Mouse (Mus musculus): ENCODE measurements around the gene Mmp24. TPM values are rescaled to one million over a fixed set of nuclear protein-coding genes. Genes with fewer than 3 reads are reported as not detected.

Gene Mmp24
- total RNA-seq, 2 experiments from 2014 or later, result 43.5 to 43.6 TPM

DNA sequence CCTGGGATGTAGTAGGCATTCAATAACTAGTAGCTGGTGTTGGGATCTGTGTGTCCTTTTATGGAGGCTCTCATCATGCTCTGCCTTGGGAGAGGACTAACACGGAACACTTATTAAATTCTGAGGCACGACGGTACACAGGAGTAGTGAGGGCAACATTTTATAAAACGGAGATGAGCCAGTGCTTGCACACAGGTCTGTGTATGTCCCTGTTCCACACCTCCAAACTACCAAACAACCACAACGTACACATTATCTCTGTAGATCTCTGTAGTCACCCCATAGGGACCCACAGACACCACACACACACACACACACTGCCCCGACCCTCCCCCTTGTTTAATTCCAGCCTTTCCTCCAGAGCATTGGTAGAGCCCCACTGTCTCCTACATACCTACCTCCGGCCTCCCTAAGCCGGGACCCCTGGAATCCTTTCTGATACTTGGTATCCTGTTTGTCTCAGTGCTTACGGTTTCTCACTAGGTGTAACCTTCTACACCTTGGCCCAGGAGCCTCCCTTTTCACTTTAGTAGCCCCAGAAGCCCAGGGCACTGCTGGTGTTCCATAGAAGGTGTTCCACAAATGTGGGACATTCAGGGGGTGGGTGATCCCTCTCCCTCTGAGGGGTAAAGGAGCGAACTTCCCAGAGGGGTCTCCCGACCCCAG, 748 bp upstream of the Mmp24 start:
- DNase-seq (ENCODE audit: extremely low spot score in 1 of 2, low spot score in 1 of 2), result no peak

DNA sequence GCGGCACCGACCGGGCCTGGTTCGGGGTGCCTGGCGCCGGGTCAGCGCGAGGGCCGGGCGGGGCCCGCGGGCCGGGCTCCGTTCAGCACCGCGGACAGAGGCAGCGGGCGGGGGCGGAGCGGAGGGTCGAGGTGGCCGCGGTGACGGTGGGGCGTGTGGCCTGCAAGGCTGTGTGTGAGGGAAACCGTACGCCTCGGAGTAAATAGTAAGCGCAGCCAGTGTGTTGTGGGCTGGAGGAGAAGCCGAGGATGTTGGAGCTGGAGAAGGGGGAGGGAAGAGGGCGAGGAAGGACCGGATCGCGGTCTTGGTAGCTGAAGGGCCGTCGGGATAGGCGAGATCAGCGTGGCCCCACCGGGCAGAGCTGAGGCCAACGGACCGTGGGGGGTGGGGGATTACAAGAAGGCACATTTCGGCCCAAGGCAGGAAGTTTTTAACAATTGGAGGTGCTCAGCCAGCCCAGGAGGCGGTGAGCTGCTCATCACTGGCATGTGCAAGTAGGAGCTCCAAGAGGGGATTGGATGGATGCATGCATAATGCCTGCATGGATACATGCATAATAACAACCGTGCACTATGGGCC, 632 bp downstream of the Mmp24 start:
- DNase-seq (ENCODE audit: extremely low spot score in 1 of 2, low spot score in 1 of 2), result peak; percentile 43 to 46

DNA sequence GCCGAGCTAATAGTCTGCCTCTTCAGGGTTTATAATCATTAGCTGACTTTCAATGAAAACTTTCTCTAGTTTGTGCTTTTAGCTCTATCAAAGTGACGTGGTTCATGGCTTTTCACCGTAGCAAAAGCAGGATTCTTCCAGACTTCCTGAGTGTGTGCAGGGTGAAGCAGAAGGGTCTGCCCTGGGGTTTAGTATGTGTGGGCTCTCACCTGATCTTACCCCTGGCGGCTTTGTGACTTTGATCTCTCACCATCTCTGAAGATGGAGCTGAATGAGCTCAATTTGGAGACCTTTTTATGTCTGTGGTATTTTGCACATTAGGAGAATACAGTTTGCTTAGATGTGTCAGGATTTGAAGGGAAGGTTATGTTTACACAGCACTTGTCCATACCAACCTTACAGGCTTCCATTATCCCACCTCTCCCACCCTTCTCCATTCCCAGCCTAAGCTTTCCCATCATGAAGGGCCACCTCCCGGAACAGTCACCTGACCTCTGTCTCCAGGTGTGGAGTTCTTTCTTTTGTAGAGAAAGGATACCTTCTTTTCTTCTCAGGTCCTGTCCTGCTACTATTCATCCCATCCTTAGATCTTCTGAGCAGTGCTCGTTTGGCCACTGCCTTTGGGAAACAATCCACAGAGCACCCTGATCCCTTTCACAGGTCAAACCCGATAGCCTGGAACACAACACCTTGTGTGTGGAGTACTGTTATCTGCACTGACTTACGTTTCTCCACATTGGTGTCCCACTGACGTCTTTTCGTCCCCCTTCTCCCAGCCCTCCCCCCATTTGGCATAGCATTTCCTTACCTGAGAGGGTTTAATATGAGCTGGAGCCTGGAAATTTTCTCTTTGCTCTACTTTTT, 1.9 kb downstream of the Mmp24 start:
- no peak for DNase-seq (ENCODE audit: extremely low spot score in 1 of 2, low spot score in 1 of 2)

DNA sequence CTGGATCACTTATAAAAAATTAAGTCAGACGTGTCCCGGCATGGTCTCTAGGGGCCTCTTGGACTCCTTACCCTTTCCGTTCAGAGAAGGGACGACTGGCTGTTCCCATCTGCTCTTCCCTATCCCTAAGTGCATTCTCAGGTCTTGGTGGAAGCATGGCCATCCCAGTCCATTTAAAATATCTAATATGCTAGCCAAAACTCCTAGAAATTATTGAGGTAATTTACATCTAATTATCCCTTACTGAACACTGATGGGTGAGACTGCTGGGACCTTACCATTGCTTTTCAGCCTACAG, 2.5 kb downstream of the Mmp24 start:
- no peak for DNase-seq (ENCODE audit: extremely low spot score in 1 of 2, low spot score in 1 of 2)

DNA sequence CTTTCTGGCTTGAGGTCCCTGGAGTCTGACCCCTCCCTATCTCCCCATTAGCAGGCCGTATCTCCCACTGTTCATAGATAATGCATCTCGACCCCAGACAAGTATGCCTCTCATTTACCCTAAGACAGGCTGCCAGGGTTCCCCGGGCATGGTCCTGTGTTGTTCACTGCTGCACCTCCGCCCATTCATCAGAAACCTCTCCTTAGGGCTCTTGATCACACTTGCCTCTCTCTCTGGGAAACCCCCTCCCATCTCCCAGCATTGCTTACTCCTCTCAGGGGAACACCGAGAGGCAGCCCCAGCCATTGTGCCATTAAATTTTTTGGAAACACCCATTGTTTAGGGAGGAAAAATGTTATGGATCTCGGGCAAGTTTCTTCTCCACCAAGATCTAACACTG, 2.9 kb downstream of the Mmp24 start:
- DNase-seq (ENCODE audit: extremely low spot score in 1 of 2, low spot score in 1 of 2), result no peak

DNA sequence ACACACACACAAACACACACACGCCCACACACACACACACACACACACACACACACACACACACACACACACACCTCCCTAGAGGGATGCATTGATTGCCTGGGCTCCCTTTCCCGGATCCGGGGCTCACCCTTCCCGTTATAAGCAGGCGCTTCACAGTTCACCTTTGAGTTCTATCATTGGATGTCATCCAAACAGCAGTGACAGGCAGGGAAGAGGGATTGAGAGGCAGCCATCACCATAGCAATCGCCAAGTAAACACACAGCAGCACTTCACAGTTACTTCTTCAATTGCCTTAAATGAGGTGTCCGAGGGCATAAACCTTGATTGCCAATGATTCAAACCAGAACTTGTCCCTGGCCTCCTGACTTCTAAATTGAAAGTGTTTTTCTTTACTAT, 3.9 kb downstream of the Mmp24 start:
- DNase-seq (ENCODE audit: extremely low spot score in 1 of 2, low spot score in 1 of 2), result no peak

DNA sequence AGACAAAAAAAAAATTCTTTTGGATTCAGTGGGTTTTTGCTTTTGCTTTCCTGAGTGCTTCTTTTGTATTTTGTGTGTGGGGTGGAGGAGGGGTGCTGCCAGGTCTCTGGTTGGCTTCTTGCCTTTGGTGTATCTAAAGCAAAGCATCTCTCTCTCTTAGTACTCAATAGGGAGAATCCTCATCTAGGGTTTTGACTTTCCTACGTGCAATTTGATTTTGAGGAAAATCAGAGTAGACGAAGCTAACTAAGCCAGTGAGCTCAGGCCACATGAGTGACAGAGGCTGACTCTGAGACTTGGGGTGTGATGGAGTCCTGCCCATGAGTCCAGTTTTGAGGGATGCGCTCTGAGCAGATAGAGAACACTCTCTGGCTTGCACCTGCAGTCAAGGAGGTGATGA, 4.4 kb downstream of the Mmp24 start:
- no peak for DNase-seq (ENCODE audit: extremely low spot score in 1 of 2, low spot score in 1 of 2)

DNA sequence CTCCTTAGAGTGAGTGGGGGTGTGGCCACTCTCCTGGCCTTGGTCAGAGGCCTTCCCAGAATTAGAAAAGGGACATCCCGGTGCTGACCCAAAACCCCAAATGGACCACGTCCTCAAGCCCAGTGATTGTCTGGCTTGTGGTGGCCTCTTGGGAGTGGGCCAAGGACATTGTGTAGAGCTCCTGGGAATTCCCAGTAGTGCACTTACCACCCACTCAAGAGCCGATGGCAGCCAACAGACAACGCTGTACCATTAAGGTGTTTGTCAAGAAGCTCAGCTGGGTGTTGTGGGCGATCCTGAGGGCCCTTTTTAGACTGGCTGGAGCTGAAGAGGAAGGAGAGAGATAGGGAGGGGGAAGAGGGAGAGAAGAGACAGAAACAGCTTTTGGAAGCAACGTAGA, 9.4 kb downstream of the Mmp24 start:
- DNase-seq (ENCODE audit: extremely low spot score in 1 of 2, low spot score in 1 of 2), result no peak

DNA sequence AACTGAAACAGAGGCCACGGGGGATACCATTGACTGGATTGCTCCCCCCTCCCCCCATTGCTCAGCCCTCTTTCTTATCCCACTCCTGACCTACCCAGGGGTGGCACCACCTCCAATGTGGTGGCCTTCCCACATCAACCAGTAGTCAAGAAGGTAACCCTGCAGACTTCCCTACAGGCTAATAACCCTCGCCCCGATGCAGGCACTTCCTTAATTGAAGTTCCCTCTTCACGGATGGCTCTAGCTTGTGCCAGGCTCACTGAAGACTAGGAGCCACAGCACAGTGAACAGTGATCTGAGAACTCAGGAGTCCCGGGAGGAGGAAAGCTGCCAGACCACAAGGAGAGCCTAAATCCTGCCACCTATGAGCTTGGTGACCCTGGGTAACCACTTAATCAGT, 11.8 kb downstream of the Mmp24 start:
- no peak for DNase-seq (ENCODE audit: extremely low spot score in 1 of 2, low spot score in 1 of 2)

DNA sequence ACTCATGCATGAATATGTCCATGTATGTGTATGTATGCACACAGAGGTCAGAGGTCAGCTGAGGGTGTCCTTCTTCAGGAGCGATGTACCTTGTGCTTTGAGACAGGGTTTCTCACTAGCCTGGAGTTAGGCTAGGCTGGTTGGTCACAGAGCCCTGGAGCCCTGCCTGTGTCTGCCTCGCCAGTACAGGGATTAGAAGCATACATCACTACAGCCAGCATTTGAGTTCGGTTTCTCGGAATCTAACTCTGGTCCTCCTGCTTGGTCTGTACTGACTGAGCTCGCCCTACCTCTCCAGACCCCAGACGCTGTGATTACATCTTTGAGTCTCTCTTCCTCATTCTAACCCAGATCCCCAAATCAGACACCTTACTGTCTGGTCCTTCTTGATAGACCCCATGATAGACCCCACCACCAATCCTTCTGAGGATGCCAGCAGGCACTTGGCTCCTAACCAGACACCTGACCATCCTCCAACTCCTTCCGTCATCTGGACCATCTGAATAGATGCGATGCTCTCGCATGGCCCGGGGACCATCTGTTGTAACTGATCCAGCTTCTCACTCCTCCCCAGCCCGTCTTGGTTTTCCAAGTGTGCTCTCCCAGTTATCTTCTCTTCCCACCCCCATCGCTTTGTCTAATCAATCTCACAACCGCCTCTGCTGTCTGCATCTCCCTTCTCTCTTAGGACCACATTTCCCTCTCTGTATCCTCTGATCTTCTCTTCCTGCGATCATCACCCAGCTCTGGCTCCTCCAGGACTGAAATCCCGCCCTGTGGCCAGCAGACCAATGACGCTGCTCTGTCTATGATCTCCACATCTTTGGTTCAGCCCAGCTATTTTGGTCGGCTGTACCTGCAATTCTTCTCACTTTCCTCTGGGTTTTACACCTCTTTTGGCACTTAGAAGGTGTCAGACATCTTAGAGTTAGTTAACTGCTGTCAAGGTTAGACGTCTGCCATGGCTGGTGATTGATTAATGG, 13.1 kb downstream of the Mmp24 start:
- no peak for DNase-seq (ENCODE audit: extremely low spot score in 1 of 2, low spot score in 1 of 2)

DNA sequence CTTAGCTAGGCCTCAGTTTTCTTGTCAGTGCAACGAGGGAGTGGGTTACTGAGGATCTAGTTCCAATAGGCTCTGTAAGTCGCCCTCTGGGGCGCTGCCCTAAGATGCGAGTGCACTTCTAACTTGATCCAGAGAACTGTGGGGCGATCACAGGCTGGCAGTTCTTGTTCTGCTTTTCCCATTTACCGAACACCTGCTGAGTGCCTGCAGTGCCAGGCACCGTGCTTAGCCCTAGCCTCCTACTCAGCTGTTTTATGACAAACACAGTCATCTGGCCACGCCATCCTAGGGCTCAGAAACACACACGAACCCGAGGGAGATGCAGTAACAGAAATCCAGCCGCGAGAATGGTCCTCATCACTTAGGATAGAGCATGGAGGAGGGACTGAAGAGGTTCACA, 17.8 kb downstream of the Mmp24 start:
- DNase-seq (ENCODE audit: extremely low spot score in 1 of 2, low spot score in 1 of 2), result no peak

DNA sequence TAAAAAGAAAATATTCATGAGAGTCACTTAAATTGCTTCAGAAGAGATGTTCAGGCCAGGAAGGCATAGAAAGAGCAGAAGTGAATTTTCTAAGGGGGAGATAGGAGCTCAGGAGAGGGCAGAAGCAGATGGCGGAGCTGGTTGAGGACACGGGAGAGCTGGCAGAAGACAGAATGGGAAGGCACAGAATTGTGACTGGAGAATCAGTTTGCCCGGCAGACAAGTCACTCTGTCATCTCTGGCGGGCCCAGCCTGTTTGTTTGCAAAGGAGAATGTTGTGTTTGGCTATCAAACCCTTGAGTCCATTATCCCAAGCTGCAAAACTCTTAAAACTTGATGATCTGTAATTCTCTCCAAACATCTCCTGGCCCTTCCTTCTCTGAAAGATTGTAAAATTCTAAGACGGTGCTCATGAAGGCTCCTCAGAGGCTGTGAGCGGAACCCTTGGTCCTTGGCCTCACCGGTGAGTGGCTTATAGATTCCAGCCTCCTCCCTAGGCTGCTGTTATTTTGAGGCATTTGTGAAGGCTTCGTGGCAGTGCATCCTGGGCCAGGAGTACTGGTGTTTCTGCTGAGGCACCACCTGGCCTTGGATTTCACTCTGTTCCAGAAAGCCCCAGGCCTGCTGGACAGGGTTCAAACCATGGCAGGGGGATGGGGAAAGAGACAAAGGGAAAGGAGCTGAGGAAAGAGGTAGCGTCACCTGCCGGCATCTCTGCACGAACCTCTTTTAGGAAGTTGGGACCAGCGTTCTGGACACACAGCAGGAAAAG, 19.7 kb downstream of the Mmp24 start:
- no peak for DNase-seq (ENCODE audit: extremely low spot score in 1 of 2, low spot score in 1 of 2)

DNA sequence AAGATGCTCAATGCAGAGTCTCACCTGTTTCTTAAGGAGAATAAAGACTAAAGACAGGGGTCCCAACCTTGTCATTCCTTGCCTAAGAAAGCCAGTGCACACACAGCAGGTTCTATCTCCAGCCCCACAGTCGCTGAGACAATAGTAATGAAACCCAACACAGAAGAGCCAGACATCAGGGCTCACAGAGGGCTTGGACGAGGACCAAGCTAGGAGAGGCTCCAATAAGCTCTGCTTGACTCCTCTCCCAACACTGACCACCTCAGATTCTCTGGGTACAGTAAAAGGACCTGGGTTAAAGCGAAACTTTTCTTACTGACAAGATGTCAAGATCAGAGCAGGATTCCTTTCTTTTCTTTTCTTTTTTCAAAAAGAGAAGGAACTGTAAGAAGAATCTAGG, 23.5 kb downstream of the Mmp24 start:
- no peak for DNase-seq (ENCODE audit: extremely low spot score in 1 of 2, low spot score in 1 of 2)

DNA sequence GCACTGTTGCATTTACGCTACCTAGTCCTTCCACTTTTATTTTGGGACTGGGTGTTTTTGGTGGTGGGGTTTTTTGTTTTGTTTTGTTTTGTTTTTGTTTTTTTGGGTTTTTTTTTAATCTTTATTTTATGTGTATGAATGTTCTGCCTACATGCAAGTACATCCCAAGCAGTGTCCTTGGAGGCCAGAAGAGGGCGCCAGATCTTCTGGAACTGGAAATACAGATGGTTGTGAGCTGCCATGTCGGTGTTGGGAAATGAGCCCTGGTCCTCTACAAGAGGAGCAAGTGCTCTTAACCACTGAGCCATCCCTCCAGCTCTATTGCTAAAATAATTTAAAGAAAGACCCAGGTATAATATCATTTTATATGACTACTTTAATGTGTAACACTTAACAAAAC, 27.6 kb downstream of the Mmp24 start:
- DNase-seq (ENCODE audit: extremely low spot score in 1 of 2, low spot score in 1 of 2), result no peak

DNA sequence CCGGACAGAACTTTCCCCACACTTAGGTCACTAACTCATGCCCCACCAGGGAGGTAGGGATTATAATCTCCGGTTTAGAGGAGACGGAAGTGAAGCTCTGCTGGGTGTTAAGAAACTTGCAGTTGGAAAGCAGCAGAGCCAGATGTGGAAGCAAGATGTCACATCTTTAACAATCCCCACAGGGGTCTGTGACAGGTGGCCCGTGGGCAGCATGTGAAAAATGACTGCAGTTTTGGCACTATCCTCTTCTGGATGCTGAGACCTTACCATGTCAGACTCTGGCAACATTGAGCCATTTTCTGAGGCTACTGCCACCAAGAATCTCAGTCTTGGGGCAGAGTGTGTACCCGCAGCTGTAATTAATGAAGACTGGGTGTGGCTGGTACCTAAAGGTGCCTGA, 28.9 kb downstream of the Mmp24 start:
- no peak for DNase-seq (ENCODE audit: extremely low spot score in 1 of 2, low spot score in 1 of 2)

DNA sequence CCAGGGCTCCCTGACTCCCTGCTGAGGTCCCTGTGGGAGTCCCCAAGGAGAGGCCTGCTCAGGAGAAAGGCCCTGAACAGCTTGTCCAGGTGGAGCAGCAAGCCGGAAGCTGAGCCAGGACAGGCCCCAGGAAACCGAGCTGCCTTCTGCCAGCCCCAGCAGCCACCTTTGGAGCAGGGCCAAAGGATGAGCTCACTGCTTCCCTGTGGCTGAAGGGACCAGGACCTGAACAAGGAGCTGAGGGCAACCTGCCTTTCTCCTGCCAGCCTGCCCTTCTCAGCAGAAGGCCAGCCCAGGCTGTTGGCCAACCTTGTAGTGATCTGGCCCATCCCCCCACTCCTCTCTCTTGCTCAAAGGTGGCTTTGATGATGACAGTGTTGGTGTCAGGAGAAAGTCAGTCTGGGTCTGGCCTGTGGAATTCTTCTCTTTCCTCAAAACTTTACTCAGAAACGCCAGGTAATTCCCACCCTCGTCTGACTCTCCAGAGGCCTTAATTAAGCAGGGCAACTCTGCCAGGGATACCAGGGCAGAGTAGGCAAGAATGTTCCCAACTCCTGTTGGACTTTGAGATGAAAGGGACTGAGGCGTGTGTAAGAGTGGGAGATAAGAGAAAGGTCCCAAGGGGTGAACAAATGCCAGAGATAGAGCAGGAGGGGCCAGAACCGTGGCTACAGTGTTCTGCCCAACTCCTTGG, 30.2 kb downstream of the Mmp24 start:
- DNase-seq (ENCODE audit: extremely low spot score in 1 of 2, low spot score in 1 of 2), result no peak

DNA sequence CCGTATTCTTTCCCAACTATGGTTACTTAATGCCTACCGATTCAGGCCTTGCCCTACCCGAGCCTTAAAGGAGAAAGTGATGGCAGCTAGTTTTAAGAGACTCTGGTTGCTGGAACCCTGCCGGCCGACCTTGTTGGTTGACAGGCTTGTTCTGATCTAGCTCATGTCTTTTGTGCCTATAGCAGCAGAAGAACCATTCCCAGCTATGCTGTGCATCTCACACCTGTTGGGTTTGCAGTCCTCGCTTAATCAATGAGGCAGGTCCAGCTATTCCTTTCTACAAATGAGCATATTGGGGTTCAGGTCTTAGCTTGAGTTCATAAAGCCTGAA, 30.7 kb downstream of the Mmp24 start:
- DNase-seq (ENCODE audit: extremely low spot score in 1 of 2, low spot score in 1 of 2), result no peak

DNA sequence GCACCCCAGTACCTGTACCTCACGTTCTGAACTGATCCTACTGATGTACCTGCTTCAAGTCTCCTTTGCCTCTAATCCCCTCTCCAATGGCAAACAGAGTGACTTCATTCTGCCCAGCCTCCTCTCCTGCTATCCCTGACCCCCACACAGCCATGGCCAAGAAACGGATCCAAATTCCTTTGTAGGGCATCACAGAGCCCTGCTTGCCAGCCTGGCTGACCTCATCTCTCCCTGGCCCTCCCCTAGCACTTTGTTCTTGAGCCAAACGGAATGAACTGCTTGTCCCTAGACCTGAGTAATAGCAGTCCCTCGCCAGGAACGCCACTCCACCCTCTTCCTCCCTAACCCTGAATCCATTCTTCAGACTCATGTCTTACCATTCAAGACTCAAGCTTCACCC, 31.4 kb downstream of the Mmp24 start:
- no peak for DNase-seq (ENCODE audit: extremely low spot score in 1 of 2, low spot score in 1 of 2)

DNA sequence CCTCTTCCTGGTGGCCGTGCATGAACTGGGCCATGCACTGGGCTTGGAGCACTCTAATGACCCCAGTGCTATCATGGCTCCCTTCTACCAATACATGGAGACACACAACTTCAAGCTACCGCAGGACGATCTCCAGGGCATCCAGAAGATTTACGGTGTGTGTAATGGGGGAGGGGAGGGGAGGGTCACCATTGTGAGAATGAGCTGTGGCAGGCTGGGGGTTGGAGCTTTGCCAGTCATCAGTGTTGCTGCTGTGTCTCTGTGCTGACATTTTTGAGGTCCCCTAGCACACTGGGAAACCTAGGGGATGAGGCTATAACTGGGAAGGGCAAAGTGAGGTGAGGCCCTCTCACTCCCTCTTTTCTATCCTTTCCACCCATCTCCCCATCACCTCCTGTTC, 32.3 kb downstream of the Mmp24 start:
- no peak for DNase-seq (ENCODE audit: extremely low spot score in 1 of 2, low spot score in 1 of 2)

DNA sequence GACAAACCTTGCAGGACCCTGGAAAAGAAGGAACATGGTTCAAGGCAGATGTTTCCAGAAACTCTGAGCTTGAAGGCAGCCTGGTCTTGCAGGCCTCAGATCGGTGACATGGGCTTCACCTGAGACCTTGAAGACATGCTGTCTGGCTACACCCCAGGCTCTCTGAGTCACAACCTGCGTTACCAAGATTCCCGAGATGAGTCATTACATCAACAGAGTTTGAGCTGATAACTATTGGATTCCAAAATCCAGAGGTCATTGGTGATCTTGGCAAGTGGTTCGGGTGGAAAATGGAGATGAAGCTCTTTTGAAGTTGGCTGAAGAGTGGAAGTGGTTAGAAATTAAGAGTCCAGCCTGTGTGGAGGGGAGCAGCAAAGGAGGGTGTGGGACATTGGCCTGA, 34.5 kb downstream of the Mmp24 start:
- DNase-seq (ENCODE audit: extremely low spot score in 1 of 2, low spot score in 1 of 2), result no peak
